Mouse (Mus musculus): ENCODE data around the gene Trpm4.
"Not testable (repeated sequence)": the region's sequence is repeated elsewhere in the genome, so short reads cannot be mapped to it uniquely, and the experiment has no call there.

Gene Trpm4

DNA sequence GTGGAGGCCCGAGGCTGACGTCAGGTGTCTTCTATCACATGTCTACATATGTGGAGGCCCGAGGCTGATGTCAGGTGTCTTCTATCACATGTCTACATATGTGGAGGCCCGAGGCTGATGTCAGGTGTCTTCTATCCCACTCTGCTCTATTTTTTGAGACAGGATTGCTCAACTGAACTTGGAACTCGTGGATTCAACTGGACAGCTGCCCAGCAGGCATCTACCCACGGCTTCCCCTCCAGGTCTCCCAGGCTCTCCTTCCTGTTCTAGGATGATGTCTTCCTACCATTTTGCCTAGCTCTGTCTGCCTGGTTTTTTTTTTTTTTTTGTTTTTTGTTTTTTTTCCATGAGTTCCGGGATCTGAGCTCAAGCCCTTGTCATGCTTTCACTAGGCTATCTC, 77.8 kb downstream of the Trpm4 start:
- DNase-seq (ENCODE audit: low read depth, low spot score) = not testable (repeated sequence)

GRCm38 (mm10) chr7:45253806-45254205, 79.8 kb downstream of the Trpm4 start:
- no peak for DNase-seq (ENCODE audit: low read depth, low spot score)
